Mouse (Mus musculus): ENCODE measurements around the gene Epm2aip1. TPM values are rescaled to one million over a fixed set of nuclear protein-coding genes. Genes with fewer than 3 reads are reported as not detected.
A peak's percentile ranks its signal among the peaks of the same experiment; 100 is the strongest.

The Epm2aip1 gene
- polyA plus RNA-seq, 1 experiment from 2014 or later, result 60.5 TPM

DNA sequence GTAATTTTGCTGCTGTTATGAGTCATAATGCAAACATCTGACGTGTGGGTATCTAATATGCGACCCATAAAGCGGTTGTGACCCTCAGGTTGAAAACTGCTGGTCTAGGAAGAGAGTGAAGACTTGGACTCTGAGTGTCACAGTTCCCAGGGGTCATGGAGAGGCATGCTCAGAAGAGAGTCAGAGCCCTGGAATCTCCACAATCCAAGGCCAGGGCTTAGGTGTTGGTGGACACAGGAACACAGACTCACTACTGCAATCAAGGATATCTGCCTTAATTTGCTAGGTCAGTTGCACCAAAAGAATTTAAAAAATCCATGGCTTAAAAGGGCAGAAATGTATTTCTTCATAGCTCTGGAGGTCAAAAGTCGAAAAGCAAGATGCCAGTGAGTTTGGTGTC, 21.5 kb downstream of the Epm2aip1 start:
- ATAC-seq, result no peak

DNA sequence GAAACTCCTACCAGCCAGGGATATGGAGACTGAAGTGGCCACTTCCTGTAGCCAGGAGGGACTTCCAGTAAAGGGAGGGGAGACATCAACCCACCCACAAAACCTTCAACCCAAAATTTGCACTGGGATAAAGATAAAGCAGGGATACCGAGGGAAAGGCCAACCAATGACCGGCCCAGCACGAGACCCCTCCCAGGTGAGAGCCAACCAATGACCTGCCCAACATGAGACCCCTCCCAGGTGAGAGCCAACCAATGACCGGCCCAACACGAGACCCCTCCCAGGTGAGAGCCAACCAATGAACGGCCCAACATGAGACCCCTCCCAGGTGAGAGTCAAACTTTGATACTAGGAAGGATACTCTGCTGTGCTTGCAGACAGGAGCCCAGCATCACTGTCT, 23.2 kb downstream of the Epm2aip1 start:
- WGBS, result 94% methylated on average over 6 of the region's 6 CpGs
- Histone ChIP-seq H3K27ac (ENCODE audit: low read depth, low read length) (no peak overlapping the region), H3K4me3 (ENCODE audit: low read depth, low read length) (no peak overlapping the region)

More for the DNA sequence above, 21.5 kb downstream of the Epm2aip1 start:
- no peaks in the 10 kb centered on the region; the same call in 1 of the 2 replicates for H3K4me1 ChIP-seq (ENCODE audit: control insufficient read depth, insufficient read depth, low read length)
- H3K4me3 ChIP-seq (ENCODE audit: low read depth, low read length), result no peak overlapping the region
- H3K36me3 ChIP-seq (ENCODE audit: control insufficient read depth, insufficient read depth, low read length), result no peaks in the 10 kb centered on the region
- no peak for DNase-seq (ENCODE audit: low spot score)
- no peak overlapping the region for H3K27ac ChIP-seq (ENCODE audit: low read depth, low read length)
- no peak overlapping the region for H3K4me2 ChIP-seq (ENCODE audit: low read length)
- 87% methylated on average over 4 of the region's 4 CpGs for WGBS
- no peaks in the 10 kb centered on the region for H3K27me3 ChIP-seq (replicated peaks; ENCODE audit: control insufficient read depth, insufficient read depth, low read length)
- H3K9ac ChIP-seq (ENCODE audit: low read length), result no peak overlapping the region
- no peaks in the 10 kb centered on the region for H3K9me3 ChIP-seq (replicated peaks; ENCODE audit: control insufficient read depth, low read length)

DNA sequence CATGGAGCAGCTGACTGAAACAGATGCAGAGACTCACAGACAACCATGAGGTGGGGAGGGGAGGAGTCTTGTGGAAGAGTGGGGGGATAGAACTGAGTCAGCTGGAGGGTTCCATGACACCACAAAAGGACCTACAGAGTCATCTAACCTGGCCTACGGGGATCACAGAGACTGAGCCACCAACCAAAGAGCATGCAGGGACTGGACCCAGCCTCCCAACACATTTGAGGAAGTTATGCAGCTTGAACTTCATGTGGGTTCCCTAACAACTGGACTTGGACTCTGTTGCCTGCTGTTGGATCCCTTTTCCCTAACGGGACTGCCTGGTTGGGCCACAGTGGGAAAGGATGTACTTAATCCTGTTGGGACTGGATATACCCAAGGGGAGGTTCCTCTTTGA, 23.6 kb downstream of the Epm2aip1 start:
- no peaks in the 10 kb centered on the region for H3K36me3 ChIP-seq (ENCODE audit: control insufficient read depth, insufficient read depth, low read length)
- H3K27me3 ChIP-seq (replicated peaks; ENCODE audit: control insufficient read depth, insufficient read depth, low read length), result no peaks in the 10 kb centered on the region
- no peak overlapping the region for H3K4me2 ChIP-seq (ENCODE audit: low read length)
- H3K9me3 ChIP-seq (replicated peaks; ENCODE audit: control insufficient read depth, low read length), result no peaks in the 10 kb centered on the region
- 54% methylated on average over 2 of the region's 2 CpGs for WGBS
- no peak overlapping the region for H3K4me3 ChIP-seq (ENCODE audit: low read depth, low read length)
- no peak overlapping the region for H3K27ac ChIP-seq (ENCODE audit: low read depth, low read length)
- DNase-seq (ENCODE audit: low spot score) (no peak), ATAC-seq (no peak)
- H3K9ac ChIP-seq (ENCODE audit: low read length), result no peak overlapping the region
- no peaks in the 10 kb centered on the region for H3K4me1 ChIP-seq (ENCODE audit: control insufficient read depth, insufficient read depth, low read length)

More for the DNA sequence above, 23.2 kb downstream of the Epm2aip1 start:
- ATAC-seq (no peak), DNase-seq (ENCODE audit: low spot score) (no peak)
- Histone ChIP-seq H3K36me3 (ENCODE audit: control insufficient read depth, insufficient read depth, low read length) (no peaks in the 10 kb centered on the region), H3K27me3 (replicated peaks; ENCODE audit: control insufficient read depth, insufficient read depth, low read length) (no peaks in the 10 kb centered on the region), H3K9ac (ENCODE audit: low read length) (no peak overlapping the region), H3K9me3 (replicated peaks; ENCODE audit: control insufficient read depth, low read length) (no peaks in the 10 kb centered on the region), H3K4me2 (ENCODE audit: low read length) (no peak overlapping the region), H3K4me1 (ENCODE audit: control insufficient read depth, insufficient read depth, low read length) (no peaks in the 10 kb centered on the region)

DNA sequence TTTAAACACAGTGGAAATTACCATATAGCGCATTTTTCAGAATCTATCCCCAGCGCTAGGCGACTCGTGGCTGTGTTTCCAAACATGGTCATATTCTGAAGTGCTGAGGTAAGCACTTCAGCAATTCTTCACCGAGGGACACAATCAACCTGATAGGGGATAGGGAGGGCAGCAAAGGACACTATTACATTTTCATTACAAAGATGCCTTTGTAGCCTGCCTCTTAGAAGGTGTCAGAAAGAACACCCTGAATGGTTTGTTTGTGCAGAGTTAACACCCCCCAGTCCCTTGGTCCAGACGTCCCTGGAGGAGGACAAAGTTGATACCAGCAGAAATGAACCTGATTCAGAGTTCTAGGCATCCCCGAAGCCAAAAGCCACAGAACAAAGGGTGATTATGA, 24.7 kb downstream of the Epm2aip1 start:
- H3K4me1 ChIP-seq (ENCODE audit: control insufficient read depth, insufficient read depth, low read length), result no peaks in the 10 kb centered on the region
- H3K27ac ChIP-seq (ENCODE audit: low read depth, low read length), result no peak overlapping the region
- no peak for ATAC-seq
- no peaks in the 10 kb centered on the region for H3K27me3 ChIP-seq (replicated peaks; ENCODE audit: control insufficient read depth, insufficient read depth, low read length)
- H3K4me2 ChIP-seq (ENCODE audit: low read length), result no peak overlapping the region
- H3K4me3 ChIP-seq (ENCODE audit: low read depth, low read length), result no peak overlapping the region
- 75% methylated on average over 7 of the region's 7 CpGs for WGBS
- no peak overlapping the region for H3K9ac ChIP-seq (ENCODE audit: low read length)
- H3K36me3 ChIP-seq (ENCODE audit: control insufficient read depth, insufficient read depth, low read length), result no peaks in the 10 kb centered on the region
- no peaks in the 10 kb centered on the region for H3K9me3 ChIP-seq (replicated peaks; ENCODE audit: control insufficient read depth, low read length)
- no peak for DNase-seq (ENCODE audit: low spot score)

DNA sequence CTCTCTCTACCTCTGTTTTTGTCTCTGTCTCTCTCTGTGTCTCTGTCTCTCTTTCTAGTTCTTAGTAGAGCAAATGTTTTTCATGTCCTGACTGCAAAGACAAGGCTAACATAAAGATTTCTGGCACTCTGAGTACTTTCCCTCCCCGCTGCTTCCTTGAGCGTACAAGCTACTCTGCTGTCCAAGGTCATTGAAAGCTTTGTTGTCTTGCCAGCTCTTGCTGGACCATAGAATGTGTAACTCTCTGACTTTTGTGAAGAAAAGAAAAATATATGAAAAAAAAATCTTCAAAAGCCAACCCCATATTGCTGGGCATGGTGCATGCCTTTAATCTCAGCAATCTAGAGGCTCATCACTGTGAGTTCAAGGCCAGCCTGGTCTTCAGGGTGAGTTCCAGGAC, 26.9 kb downstream of the Epm2aip1 start:
- 86% methylated on average over 2 of the region's 2 CpGs for WGBS
- Histone ChIP-seq H3K4me3 (ENCODE audit: low read depth, low read length) (no peak overlapping the region), H3K9me3 (replicated peaks; ENCODE audit: control insufficient read depth, low read length) (no peaks in the 10 kb centered on the region), H3K27ac (ENCODE audit: low read depth, low read length) (no peak overlapping the region), H3K9ac (ENCODE audit: low read length) (no peak overlapping the region), H3K4me2 (ENCODE audit: low read length) (no peak overlapping the region), H3K4me1 (ENCODE audit: control insufficient read depth, insufficient read depth, low read length) (no peaks in the 10 kb centered on the region), H3K36me3 (ENCODE audit: control insufficient read depth, insufficient read depth, low read length) (no peaks in the 10 kb centered on the region), H3K27me3 (replicated peaks; ENCODE audit: control insufficient read depth, insufficient read depth, low read length) (no peaks in the 10 kb centered on the region)
- ATAC-seq (no peak), DNase-seq (ENCODE audit: low spot score) (no peak)

DNA sequence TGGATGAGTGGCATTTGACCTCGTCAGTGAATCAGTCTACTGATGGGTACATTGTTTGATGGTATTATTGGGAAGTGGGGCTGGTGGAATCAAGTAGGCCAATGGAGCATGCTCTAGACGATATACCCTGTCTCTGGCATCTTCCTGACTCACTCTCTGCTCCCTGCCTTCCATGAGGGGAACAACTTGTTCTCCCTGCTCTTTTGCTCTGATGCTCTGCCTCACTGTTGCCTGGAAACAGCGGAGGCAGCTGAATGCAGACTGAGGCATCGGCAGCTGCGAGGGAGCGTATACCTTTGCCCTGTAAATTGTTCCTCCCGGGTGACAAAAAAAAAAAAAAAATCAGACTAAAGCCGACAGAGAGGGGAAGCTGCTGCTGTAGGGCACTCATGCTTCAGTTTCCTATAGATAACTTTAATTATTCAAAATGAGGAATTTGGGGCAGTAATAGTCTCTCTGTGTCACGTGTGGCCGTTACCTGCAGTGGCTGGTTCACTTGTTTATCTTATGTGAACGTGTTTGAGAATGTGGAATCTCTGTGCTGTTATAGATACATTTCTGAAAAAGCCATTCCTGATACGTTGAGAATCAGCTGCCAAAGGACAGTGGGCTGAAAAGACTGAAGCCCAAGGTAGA, 30.6 kb downstream of the Epm2aip1 start:
- ATAC-seq, result no peak

DNA sequence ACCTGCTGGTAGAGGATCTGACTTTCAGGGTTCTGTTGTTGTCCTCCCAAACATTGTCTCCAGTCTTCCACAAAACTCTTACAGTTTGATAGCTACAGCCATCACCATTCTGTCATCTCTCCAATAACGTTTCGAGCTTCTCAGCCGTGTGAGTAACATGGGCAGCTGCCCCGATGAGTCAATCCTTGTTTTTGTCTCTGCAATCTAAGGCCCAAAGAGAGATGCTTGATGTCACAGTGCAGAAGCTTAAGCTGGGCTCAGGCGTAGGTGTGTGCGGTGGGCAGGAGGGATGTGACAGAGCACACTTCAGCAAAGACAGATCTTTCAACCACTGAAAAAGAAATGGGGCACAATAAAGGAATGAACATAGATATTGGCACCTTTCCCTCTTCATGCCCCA, 32.3 kb downstream of the Epm2aip1 start:
- DNase-seq (ENCODE audit: low spot score) (no peak), ATAC-seq (no peak)
- Histone ChIP-seq H3K4me2 (ENCODE audit: low read length) (no peak overlapping the region), H3K36me3 (ENCODE audit: control insufficient read depth, insufficient read depth, low read length) (no peaks in the 10 kb centered on the region), H3K9ac (ENCODE audit: low read length) (no peak overlapping the region), H3K27ac (ENCODE audit: low read depth, low read length) (no peak overlapping the region), H3K4me3 (ENCODE audit: low read depth, low read length) (no peak overlapping the region), H3K9me3 (replicated peaks; ENCODE audit: control insufficient read depth, low read length) (no peaks in the 10 kb centered on the region), H3K4me1 (ENCODE audit: control insufficient read depth, insufficient read depth, low read length) (no peaks in the 10 kb centered on the region), H3K27me3 (replicated peaks; ENCODE audit: control insufficient read depth, insufficient read depth, low read length) (no peaks in the 10 kb centered on the region)
- 95% methylated on average over 6 of the region's 6 CpGs for WGBS

More for the DNA sequence above, 30.6 kb downstream of the Epm2aip1 start:
- H3K9me3 ChIP-seq (replicated peaks; ENCODE audit: control insufficient read depth, low read length), result no peaks in the 10 kb centered on the region
- no peak overlapping the region for H3K27ac ChIP-seq (ENCODE audit: low read depth, low read length)
- H3K9ac ChIP-seq (ENCODE audit: low read length), result no peak overlapping the region
- no peak for DNase-seq (ENCODE audit: low spot score)
- WGBS, result 63% methylated on average over 12 of the region's 12 CpGs
- H3K4me1 ChIP-seq (ENCODE audit: control insufficient read depth, insufficient read depth, low read length), result no peaks in the 10 kb centered on the region
- H3K4me2 ChIP-seq (ENCODE audit: low read length), result no peak overlapping the region
- H3K36me3 ChIP-seq (ENCODE audit: control insufficient read depth, insufficient read depth, low read length), result no peaks in the 10 kb centered on the region
- H3K27me3 ChIP-seq (replicated peaks; ENCODE audit: control insufficient read depth, insufficient read depth, low read length), result no peaks in the 10 kb centered on the region
- no peak overlapping the region for H3K4me3 ChIP-seq (ENCODE audit: low read depth, low read length)

DNA sequence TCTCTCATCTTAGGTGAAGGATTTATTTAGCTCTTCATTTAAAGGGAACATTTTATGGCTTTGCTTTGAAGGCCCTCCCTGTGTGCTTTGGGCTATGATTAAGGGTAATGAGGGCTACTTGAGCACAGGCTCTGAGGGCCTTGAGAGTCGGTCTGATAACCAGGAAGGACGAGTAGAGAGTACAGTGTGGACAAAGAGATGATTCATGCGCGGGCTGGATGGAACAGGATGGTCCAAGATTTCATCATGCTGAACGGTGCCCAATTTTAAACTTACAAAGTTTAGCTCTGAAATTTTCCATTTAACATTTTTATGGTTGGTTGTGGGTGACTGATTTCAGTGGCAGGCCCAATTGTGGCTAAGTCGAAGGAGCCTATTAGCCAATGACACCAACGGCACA, 34.4 kb downstream of the Epm2aip1 start:
- DNase-seq (ENCODE audit: low spot score) (no peak), ATAC-seq (no peak)
- Histone ChIP-seq H3K27me3 (replicated peaks; ENCODE audit: control insufficient read depth, insufficient read depth, low read length) (peaks cover 14% of the 10 kb centered on the region), H3K4me1 (ENCODE audit: control insufficient read depth, insufficient read depth, low read length) (no peaks in the 10 kb centered on the region), H3K4me3 (ENCODE audit: low read depth, low read length) (no peak overlapping the region), H3K9me3 (replicated peaks; ENCODE audit: control insufficient read depth, low read length) (peaks cover 8% of the 10 kb centered on the region; the same call in 1 of the 2 replicates), H3K27ac (ENCODE audit: low read depth, low read length) (no peak overlapping the region), H3K9ac (ENCODE audit: low read length) (no peak overlapping the region), H3K36me3 (ENCODE audit: control insufficient read depth, insufficient read depth, low read length) (no peaks in the 10 kb centered on the region), H3K4me2 (ENCODE audit: low read length) (no peak overlapping the region)
- WGBS, result 89% methylated on average over 7 of the region's 7 CpGs

DNA sequence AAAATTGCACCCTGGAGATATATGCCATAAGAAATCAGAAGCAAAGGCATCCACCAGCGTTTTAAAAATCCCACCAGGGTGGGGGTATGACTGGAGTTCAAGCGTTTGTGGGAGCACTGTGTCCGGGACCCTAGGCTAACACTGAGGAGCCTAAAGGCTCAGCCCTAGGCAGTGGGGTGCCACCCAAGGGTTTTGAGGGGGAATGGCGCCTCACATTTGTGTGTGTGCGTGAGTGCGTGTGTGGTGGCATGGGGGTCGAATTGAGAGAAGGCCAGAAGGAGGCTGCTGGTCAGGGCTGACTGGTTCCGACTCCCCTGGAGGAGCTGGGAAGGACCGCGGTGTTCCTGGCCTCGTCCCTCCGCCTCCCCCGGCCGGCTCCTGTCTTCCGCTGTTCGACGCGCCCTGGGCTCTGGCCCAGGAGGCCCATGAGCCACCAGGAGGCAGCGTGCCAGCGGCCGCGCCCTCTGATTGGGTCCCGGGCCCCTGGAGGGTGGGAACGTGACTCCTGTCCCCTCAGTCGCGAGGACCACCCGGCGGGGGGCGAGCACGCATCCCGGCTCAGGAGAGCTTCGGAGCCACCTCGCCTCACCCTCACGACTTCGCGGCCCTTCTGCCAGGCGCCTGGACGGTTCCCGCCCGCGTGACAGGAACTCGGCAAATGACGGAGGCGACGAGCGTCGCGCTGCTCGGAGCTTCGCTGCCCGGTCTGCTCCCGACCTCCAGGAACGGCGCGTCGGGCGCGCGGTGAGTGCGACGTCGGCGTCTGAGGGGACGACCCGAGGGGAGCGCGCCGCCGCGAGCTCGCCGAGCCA, 39.5 kb downstream of the Epm2aip1 start, which contains the start of gene Trank1:
TSS of gene Trank1 (plus strand) at position 709 of the 812 bp plus-strand sequence.
- 10% methylated on average over 67 of the region's 72 CpGs for WGBS
- H3K4me3 ChIP-seq (ENCODE audit: low read depth, low read length), result peak within 1 kb of the TSS; percentile 48
- DNase-seq (ENCODE audit: low spot score), result peak; percentile 48

More for the DNA sequence above, 39.5 kb downstream of the Epm2aip1 start, which contains the start of gene Trank1:
- H3K27me3 ChIP-seq (replicated peaks; ENCODE audit: control insufficient read depth, insufficient read depth, low read length), result peaks cover 41% of the 10 kb centered on the region
- H3K36me3 ChIP-seq (ENCODE audit: control insufficient read depth, insufficient read depth, low read length), result no peaks in the 10 kb centered on the region
- ATAC-seq, result peak; percentile 57
- no peak within 1 kb of the TSS for H3K27ac ChIP-seq (ENCODE audit: low read depth, low read length)
- H3K9me3 ChIP-seq (replicated peaks; ENCODE audit: control insufficient read depth, low read length), result peaks cover 8% of the 10 kb centered on the region; the same call in 1 of the 2 replicates
- 0 out of 2 replicates have a peak, but pooled peaks cover 3% of the 10 kb centered on the region for H3K4me1 ChIP-seq (ENCODE audit: control insufficient read depth, insufficient read depth, low read length)
- peak within 1 kb of the TSS; percentile 59 for H3K9ac ChIP-seq (ENCODE audit: low read length)
- peak within 1 kb of the TSS; percentile 88 for H3K4me2 ChIP-seq (ENCODE audit: low read length)

All from forebrain, embryonic 14.5 days (tissue).